Mouse (Mus musculus) embryonic facial prominence, embryonic 14.5 days (tissue): ENCODE measurements around the gene Scrt2. TPM values are rescaled to one million over a fixed set of nuclear protein-coding genes. Genes with fewer than 3 reads are reported as not detected.

Experiments
- ATAC-seq: fragments of 200-750 bp; cut with Nextera tagmentation; 2 replicates; pipeline ENCODE4 v1.8.0; 2017; ENCODE audit warnings: low read depth, moderate number of reproducible peaks, moderate TSS enrichment
- DNase-seq: peaks from one replicate; pipeline ENCODE4 v3.0.0-alpha.2; 2015; ENCODE audit warnings: low spot score
- H3K27ac ChIP-seq: fragments of 300-500 bp; sonication (generic); replicated peaks from 2 replicates; pipeline ENCODE4 v1.5.1; 2014; ENCODE audit warnings: low read depth, mild to moderate bottlenecking, low read length, moderate library complexity
- H3K27me3 ChIP-seq: fragments of 300-500 bp; sonication (generic); replicated peaks from 2 replicates; pipeline ENCODE4 v1.6.1; 2014; ENCODE audit warnings: low read length; ENCODE audit not compliant: control insufficient read depth, insufficient read depth
- H3K36me3 ChIP-seq: fragments of 300-500 bp; sonication (generic); 2 replicates; pipeline ENCODE4 v1.6.1; 2014; ENCODE audit warnings: low read length, mixed read lengths; ENCODE audit not compliant: control insufficient read depth, insufficient read depth
- H3K4me1 ChIP-seq: fragments of 300-500 bp; sonication (generic); 2 replicates; pipeline ENCODE4 v1.6.1; 2014; ENCODE audit warnings: antibody characterized with exemption, low read length; ENCODE audit not compliant: control insufficient read depth, insufficient read depth
- H3K4me2 ChIP-seq: fragments of 300-500 bp; sonication (generic); 2 replicates; pipeline ENCODE4 v1.6.1; 2014; ENCODE audit warnings: low read depth, mild to moderate bottlenecking, low read length, moderate library complexity, mixed read lengths
- H3K4me3 ChIP-seq: fragments of 300-500 bp; sonication (generic); 2 replicates; pipeline ENCODE4 v1.5.1; 2014; ENCODE audit warnings: low read depth, mild to moderate bottlenecking, low read length
- H3K9ac ChIP-seq: fragments of 300-500 bp; sonication (generic); 2 replicates; pipeline ENCODE4 v1.6.1; 2014; ENCODE audit warnings: low read depth, mild to moderate bottlenecking, low read length, moderate library complexity, mixed read lengths
- H3K9me3 ChIP-seq: fragments of 300-500 bp; sonication (generic); 2 replicates; pipeline ENCODE4 v1.6.1; 2016; ENCODE audit warnings: low read length; ENCODE audit not compliant: control insufficient read depth
- WGBS: fragments of 180-500 bp; shearing (Covaris S2); extraction: QIAGEN DNeasy Blood & Tissue Kit; methylation state at CpG from one replicate; pipeline ENCODE4 v1.1.7; 2014; 5-methylcytosine and 5-hydroxymethylcytosine counted together
- polyA plus RNA-seq: library from polyadenylated mRNA; unstranded; fragments of >200 nt; fragmentation: Nextera tagmentation; extraction: Ambion mirVana; gene quantifications from 2 replicates; pipeline ENCODE4 v1.2.1, GENCODE M21; 2014

Gene Scrt2
- polyA plus RNA-seq, 1 experiment from 2014 or later, result 0.29 TPM

- H3K27me3 ChIP-seq, result peaks cover 57% of the 10 kb centered on the region
- WGBS, result 7% methylated on average over 25 of the region's 29 CpGs
- DNase-seq (no peak), ATAC-seq (no peak; the same call in 1 of the 2 replicates)
- H3K9ac ChIP-seq, result 0 out of 2 replicates have a peak overlapping the region, but pooled peaks have one; percentile 14
- 0 out of 2 replicates have a peak, but pooled peaks cover 5% of the 10 kb centered on the region for H3K4me1 ChIP-seq
- H3K27ac ChIP-seq, result no peak overlapping the region
- H3K4me2 ChIP-seq, result peak overlapping the region; percentile 41
- H3K36me3 ChIP-seq, result no peaks in the 10 kb centered on the region
- H3K9me3 ChIP-seq, result no peaks in the 10 kb centered on the region
- peak overlapping the region; percentile 11; the same call in 1 of the 2 replicates for H3K4me3 ChIP-seq
Observed at GRCm38 (mm10) chr2:152094856-152095545, 13.7 kb downstream of the Scrt2 start.

DNA sequence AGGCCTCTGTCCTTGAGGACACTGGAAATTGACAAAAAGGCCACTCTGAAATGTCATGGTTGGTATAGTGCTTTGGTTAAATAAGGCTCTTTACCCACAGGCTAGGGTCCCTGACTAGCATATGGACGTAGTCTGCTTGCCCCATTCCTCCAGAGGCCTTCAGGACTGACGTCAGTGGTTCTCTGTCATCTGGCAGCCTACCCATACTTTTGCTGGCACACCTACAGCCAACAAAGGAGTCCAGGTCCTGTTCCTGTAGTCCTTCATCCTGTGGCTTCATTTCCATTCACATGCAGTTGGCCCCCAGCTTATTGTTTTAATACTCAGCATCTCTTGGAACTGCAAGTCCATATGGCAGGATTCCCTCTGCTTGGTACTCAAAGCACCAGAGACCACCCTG is 15.6 kb downstream of the Scrt2 start:
- no peak for ATAC-seq
- Histone ChIP-seq H3K4me2 (no peak overlapping the region), H3K9ac (no peak overlapping the region), H3K4me3 (no peak overlapping the region), H3K36me3 (no peaks in the 10 kb centered on the region), H3K4me1 (0 out of 2 replicates have a peak, but pooled peaks cover 5% of the 10 kb centered on the region), H3K9me3 (no peaks in the 10 kb centered on the region), H3K27ac (no peak overlapping the region), H3K27me3 (peaks cover 47% of the 10 kb centered on the region)
- DNase-seq, result no peak
- WGBS, result 76% methylated on average over 2 of the region's 2 CpGs

- 70% methylated on average over 11 of the region's 11 CpGs for WGBS
- H3K27me3 ChIP-seq, result peaks cover 37% of the 10 kb centered on the region
Observed at GRCm38 (mm10) chr2:152097916-152098315, 16.6 kb downstream of the Scrt2 start.

GRCm38 (mm10) chr2:152099538-152099937 is 18.2 kb downstream of the Scrt2 start:
- H3K4me3 ChIP-seq, result no peak overlapping the region
- H3K4me2 ChIP-seq, result no peak overlapping the region
- ATAC-seq (no peak), DNase-seq (no peak)
- no peaks in the 10 kb centered on the region for H3K9me3 ChIP-seq
- H3K27me3 ChIP-seq, result peaks cover 21% of the 10 kb centered on the region
- H3K4me1 ChIP-seq, result no peaks in the 10 kb centered on the region; the same call in 1 of the 2 replicates
- H3K27ac ChIP-seq, result no peak overlapping the region
- H3K9ac ChIP-seq, result no peak overlapping the region
- H3K36me3 ChIP-seq, result no peaks in the 10 kb centered on the region
- WGBS, result 69% methylated on average over 3 of the region's 3 CpGs

More at GRCm38 (mm10) chr2:152097916-152098315, 16.6 kb downstream of the Scrt2 start:
- no peak overlapping the region for H3K27ac ChIP-seq
- H3K4me3 ChIP-seq, result no peak overlapping the region
- no peak overlapping the region for H3K9ac ChIP-seq
- no peaks in the 10 kb centered on the region for H3K9me3 ChIP-seq
- no peak for DNase-seq
- 0 out of 2 replicates have a peak, but pooled peaks cover 5% of the 10 kb centered on the region for H3K4me1 ChIP-seq
- H3K36me3 ChIP-seq, result no peaks in the 10 kb centered on the region
- H3K4me2 ChIP-seq, result no peak overlapping the region
- no peak for ATAC-seq

DNA sequence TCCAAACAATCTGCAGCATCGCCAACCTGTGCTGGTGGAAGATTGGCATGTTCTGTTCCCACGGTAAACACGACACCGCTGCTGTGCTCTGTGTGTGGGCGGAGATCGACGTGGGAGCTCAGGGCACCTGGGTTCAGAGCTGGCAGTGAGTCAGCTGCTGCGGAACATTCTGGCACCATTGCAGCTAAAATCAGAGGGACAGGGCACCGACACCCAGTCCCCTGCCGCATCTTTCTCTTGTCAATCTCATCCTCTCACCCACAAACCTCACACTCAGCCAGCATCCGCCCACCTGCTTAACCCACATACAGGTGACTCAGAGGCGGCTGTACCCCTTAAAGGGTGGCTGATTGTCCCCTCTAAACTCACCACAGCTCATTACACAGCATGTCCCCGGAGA is 20.4 kb downstream of the Scrt2 start:
- no peak overlapping the region for H3K4me3 ChIP-seq
- DNase-seq (no peak), ATAC-seq (no peak)
- no peaks in the 10 kb centered on the region; the same call in 1 of the 2 replicates for H3K27me3 ChIP-seq
- H3K4me1 ChIP-seq, result no peaks in the 10 kb centered on the region; the same call in 1 of the 2 replicates
- H3K9ac ChIP-seq, result no peak overlapping the region
- H3K9me3 ChIP-seq, result no peaks in the 10 kb centered on the region
- no peaks in the 10 kb centered on the region for H3K36me3 ChIP-seq
- 54% methylated on average over 13 of the region's 13 CpGs for WGBS
- H3K4me2 ChIP-seq, result no peak overlapping the region
- H3K27ac ChIP-seq, result no peak overlapping the region

DNA sequence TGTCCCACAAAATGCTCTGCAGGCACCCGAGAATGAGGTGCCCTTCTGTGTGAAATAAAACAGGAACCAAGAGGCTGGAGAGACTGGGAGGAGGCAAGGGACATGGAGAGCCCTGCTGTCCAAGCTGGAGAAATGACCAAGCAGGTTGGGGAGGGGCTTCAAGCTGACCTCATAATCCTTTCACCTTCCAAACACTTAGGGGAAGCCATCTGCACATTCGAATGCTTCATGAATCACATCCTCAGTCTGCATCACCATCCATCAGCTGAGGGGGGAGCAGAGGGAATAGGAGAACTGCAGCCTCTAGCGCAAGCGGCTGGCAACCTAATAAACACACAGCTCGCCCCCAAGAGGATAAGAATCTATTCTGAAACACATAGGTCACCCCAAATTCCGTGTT is 21.0 kb downstream of the Scrt2 start:
- ATAC-seq, result no peak
- Histone ChIP-seq H3K36me3 (no peaks in the 10 kb centered on the region), H3K4me2 (no peak overlapping the region), H3K9me3 (no peaks in the 10 kb centered on the region), H3K27ac (no peak overlapping the region), H3K4me3 (no peak overlapping the region), H3K27me3 (no peaks in the 10 kb centered on the region; the same call in 1 of the 2 replicates), H3K9ac (no peak overlapping the region), H3K4me1 (no peaks in the 10 kb centered on the region; the same call in 1 of the 2 replicates)
- no peak for DNase-seq
- WGBS, result 62% methylated on average over 6 of the region's 6 CpGs

DNA sequence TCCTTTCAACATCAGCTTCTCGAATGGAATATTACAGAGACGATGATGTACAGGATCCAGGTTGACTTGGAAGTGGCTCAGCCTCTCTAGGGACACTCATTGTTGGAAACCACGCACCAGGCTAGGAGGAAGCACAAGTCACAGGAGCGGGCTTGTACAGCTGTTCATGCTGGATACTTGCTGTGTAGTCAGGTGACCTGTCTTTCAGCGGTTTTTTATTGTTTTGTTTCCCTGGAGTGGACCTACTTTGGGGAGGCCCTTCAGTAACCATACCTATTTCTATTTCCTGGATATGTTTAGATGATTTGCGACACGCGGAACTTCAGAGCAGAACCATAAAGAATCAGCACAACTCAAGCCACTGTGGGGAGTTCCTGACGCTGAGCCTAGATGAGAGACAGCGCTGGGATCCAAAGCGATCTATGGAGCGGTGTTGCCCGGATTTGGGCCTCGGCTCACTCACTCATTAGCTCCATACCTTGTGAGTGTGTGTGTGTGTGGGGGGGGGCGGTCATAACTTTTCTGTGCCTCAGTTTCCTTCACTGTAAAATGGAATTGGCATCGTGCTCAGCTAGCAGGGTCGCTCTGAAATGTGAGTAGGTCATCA is 23.5 kb downstream of the Scrt2 start:
- Histone ChIP-seq H3K4me3 (peak overlapping the region; percentile 71), H3K9me3 (no peaks in the 10 kb centered on the region), H3K36me3 (no peaks in the 10 kb centered on the region), H3K27me3 (no peaks in the 10 kb centered on the region), H3K4me2 (peak overlapping the region; percentile 89), H3K4me1 (no peaks in the 10 kb centered on the region; the same call in 1 of the 2 replicates), H3K27ac (no peak overlapping the region), H3K9ac (peak overlapping the region; percentile 81)
- WGBS, result 17% methylated on average over 17 of the region's 17 CpGs
- ATAC-seq, result peak; percentile 20; the same call in 1 of the 2 replicates
- peak; percentile 44 for DNase-seq

- H3K9ac ChIP-seq, result peak within 1 kb of the TSS; percentile 81
- H3K9me3 ChIP-seq, result no peaks in the 10 kb centered on the region
- DNase-seq, result peak; percentile 89
- H3K4me2 ChIP-seq, result peak within 1 kb of the TSS; percentile 89
- no peaks in the 10 kb centered on the region; the same call in 1 of the 2 replicates for H3K4me1 ChIP-seq
- no peak within 1 kb of the TSS; the same call in 1 of the 2 replicates for H3K27ac ChIP-seq
- 2% methylated on average over 54 of the region's 84 CpGs for WGBS
- no peaks in the 10 kb centered on the region for H3K36me3 ChIP-seq
- no peaks in the 10 kb centered on the region for H3K27me3 ChIP-seq
- ATAC-seq, result peak; percentile 88
- peak within 1 kb of the TSS; percentile 71 for H3K4me3 ChIP-seq
Observed at GRCm38 (mm10) chr2:152105318-152106224, 24.2 kb downstream of the Scrt2 start, which contains the start of gene Srxn1. Srxn1 (plus strand) TSS chr2:152105516.
